Mouse (Mus musculus): Measurements from ENCODE around the gene Pabpn1. TPM values are rescaled to one million over a fixed set of nuclear protein-coding genes. Genes with fewer than 3 reads are reported as not detected.

The Pabpn1 gene
- polyA plus RNA-seq, 1 experiment from 2014 or later = 158 TPM

DNA sequence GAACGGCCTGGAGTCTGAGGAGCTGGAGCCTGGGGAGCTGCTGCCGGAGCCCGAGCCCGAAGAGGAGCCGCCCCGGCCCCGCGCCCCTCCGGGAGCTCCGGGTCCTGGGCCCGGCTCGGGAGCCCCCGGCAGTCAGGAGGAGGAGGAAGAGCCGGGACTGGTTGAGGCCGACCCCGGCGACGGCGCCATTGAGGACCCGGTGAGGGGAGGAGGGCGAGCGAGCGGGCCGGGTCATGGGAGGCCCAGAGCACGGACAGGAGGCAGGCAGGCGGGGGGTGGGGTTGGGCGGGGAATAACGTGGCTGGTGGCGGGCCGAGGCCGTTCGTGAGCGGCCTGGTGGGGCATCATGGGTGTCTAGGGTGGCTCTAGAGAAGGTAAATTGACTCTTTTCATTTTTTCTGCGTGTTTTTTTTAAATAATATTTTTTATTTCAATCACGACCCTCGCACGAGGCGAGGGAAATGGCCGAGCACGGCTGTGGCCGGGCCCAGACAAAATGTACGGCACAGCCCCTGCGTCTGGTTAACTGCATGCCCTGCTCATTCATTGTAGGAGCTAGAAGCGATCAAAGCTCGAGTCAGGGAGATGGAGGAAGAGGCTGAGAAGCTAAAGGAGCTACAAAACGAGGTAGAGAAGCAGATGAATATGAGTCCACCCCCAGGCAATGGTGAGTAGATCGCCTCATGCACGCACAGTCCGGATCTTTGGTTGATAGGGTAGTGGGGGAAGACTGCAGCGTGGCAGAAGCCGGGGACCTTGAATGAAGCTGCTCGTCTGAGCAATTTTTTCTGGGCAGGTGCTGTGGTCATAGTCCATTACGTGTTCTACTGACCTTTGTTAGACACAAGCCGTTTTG, 2.2 kb downstream of the Pabpn1 start:
- Histone ChIP-seq H3K9me3 (replicated peaks) (no peaks in the 10 kb centered on the region), H3K4me3 (replicated peaks) (peak overlapping the region; percentile 87), H3K27ac (replicated peaks) (peak overlapping the region; percentile 97), H3K36me3 (peaks cover 31% of the 10 kb centered on the region), H3K9ac (replicated peaks) (peak overlapping the region; percentile 99), H3K4me1 (peaks cover 24% of the 10 kb centered on the region), H3K4me2 (peak overlapping the region; percentile 68), H3K27me3 (replicated peaks) (no peaks in the 10 kb centered on the region)
- under 1% methylated on average over 51 of the region's 54 CpGs for WGBS
- peak; percentile 63 for ATAC-seq (ENCODE audit: low FRiP score)

- 74% methylated on average over 2 of the region's 2 CpGs for WGBS
Measured at GRCm38 (mm10) chr14:54897445-54897844, 5.1 kb downstream of the Pabpn1 start.

DNA sequence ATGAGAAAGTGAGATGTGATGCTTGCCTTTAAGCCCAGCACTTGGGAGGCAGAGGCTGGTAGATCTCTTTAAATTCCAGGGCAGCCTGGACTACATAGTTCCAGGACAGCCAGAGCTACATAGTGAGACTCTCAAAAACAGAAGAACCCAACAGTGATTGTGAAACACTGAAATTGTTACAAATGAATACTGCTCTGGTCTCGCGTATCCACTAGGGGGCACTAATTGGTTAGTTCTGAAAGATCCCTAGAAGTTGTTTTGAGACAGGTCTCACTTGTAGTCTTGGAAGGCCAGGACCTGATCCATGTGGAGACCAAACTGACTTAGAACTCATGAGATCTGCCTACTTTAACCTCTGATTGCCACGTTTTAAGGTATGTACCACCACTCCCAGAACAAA, 8.1 kb downstream of the Pabpn1 start:
- Histone ChIP-seq H3K36me3 (peaks cover 36% of the 10 kb centered on the region), H3K27ac (replicated peaks) (peak overlapping the region; percentile 46; the same call in 1 of the 2 replicates), H3K4me1 (peaks cover 18% of the 10 kb centered on the region), H3K9me3 (replicated peaks) (no peaks in the 10 kb centered on the region), H3K27me3 (replicated peaks) (no peaks in the 10 kb centered on the region), H3K4me3 (replicated peaks) (no peak overlapping the region), H3K9ac (replicated peaks) (no peak overlapping the region), H3K4me2 (no peak overlapping the region)
- peak; percentile 33; the same call in 1 of the 2 replicates for ATAC-seq (ENCODE audit: low FRiP score)
- under 1% methylated on average over 3 of the region's 3 CpGs for WGBS

More at GRCm38 (mm10) chr14:54897445-54897844, 5.1 kb downstream of the Pabpn1 start:
- Histone ChIP-seq H3K27me3 (replicated peaks) (no peaks in the 10 kb centered on the region), H3K4me2 (no peak overlapping the region), H3K4me1 (peaks cover 28% of the 10 kb centered on the region), H3K27ac (replicated peaks) (no peak overlapping the region), H3K36me3 (peaks cover 31% of the 10 kb centered on the region), H3K9me3 (replicated peaks) (no peaks in the 10 kb centered on the region), H3K9ac (replicated peaks) (0 out of 2 replicates have a peak overlapping the region, but pooled peaks have one; percentile 6), H3K4me3 (replicated peaks) (no peak overlapping the region)
- ATAC-seq (ENCODE audit: low FRiP score) = no peak

DNA sequence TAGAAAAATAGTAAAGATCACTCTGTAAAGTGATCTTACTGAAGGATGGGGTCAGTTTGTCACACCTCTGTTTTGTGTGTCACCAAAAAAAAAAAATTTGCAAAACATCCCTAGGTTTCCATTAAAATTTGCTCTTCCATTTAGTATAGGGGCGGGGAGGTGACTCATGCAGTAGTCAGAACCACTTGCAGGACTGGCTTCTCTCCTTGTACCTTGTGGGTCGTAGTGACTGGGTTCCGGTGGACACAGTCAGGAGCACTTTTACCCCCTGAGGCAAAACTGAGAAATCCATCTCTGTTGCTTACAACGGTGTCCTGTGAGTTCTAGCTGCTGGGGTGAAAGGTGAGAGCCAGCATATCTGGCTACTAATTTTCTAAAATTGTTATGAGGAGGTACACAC, 11.3 kb downstream of the Pabpn1 start:
- H3K4me1 ChIP-seq = peaks cover 17% of the 10 kb centered on the region
- 93% methylated on average over 4 of the region's 4 CpGs for WGBS
- H3K27ac ChIP-seq (replicated peaks) = no peak overlapping the region
- H3K4me3 ChIP-seq (replicated peaks) = no peak overlapping the region
- H3K27me3 ChIP-seq (replicated peaks) = no peaks in the 10 kb centered on the region
- H3K9ac ChIP-seq (replicated peaks) = no peak overlapping the region
- peaks cover 35% of the 10 kb centered on the region for H3K36me3 ChIP-seq
- no peak for ATAC-seq (ENCODE audit: low FRiP score)
- no peak overlapping the region for H3K4me2 ChIP-seq
- H3K9me3 ChIP-seq (replicated peaks) = no peaks in the 10 kb centered on the region

- Histone ChIP-seq H3K4me1 (peaks cover 53% of the 10 kb centered on the region), H3K27ac (replicated peaks) (no peak overlapping the region), H3K4me3 (replicated peaks) (no peak overlapping the region), H3K36me3 (peaks cover 31% of the 10 kb centered on the region), H3K9ac (replicated peaks) (0 out of 2 replicates have a peak overlapping the region, but pooled peaks have one; percentile 3), H3K4me2 (no peak overlapping the region), H3K27me3 (replicated peaks) (no peaks in the 10 kb centered on the region), H3K9me3 (replicated peaks) (no peaks in the 10 kb centered on the region)
- 84% methylated on average over 7 of the region's 7 CpGs for WGBS
- ATAC-seq (ENCODE audit: low FRiP score) = no peak
Measured at GRCm38 (mm10) chr14:54908682-54909081, 16.4 kb downstream of the Pabpn1 start.

GRCm38 (mm10) chr14:54912109-54912850, 20.0 kb downstream of the Pabpn1 start:
- Histone ChIP-seq H3K9ac (replicated peaks) (peak overlapping the region; percentile 100), H3K27ac (replicated peaks) (peak overlapping the region; percentile 94), H3K9me3 (replicated peaks) (no peaks in the 10 kb centered on the region), H3K4me1 (peaks cover 55% of the 10 kb centered on the region), H3K4me2 (peak overlapping the region; percentile 93), H3K4me3 (replicated peaks) (peak overlapping the region; percentile 91), H3K27me3 (replicated peaks) (no peaks in the 10 kb centered on the region), H3K36me3 (peaks cover 19% of the 10 kb centered on the region)
- 2% methylated on average over 65 of the region's 69 CpGs for WGBS
- peak; percentile 72 for ATAC-seq (ENCODE audit: low FRiP score)

GRCm38 (mm10) chr14:54912886-54913285, 20.6 kb downstream of the Pabpn1 start, which contains the start of gene Slc22a17:
Gene Slc22a17, minus strand, starts transcription at chr14:54913132.
- peak; percentile 96 for ATAC-seq (ENCODE audit: low FRiP score)
- Histone ChIP-seq H3K36me3 (peaks cover 15% of the 10 kb centered on the region), H3K4me1 (peaks cover 49% of the 10 kb centered on the region), H3K9ac (replicated peaks) (peak within 1 kb of the TSS; percentile 100), H3K27me3 (replicated peaks) (no peaks in the 10 kb centered on the region), H3K4me2 (peak within 1 kb of the TSS; percentile 93), H3K4me3 (replicated peaks) (peak within 1 kb of the TSS; percentile 91), H3K27ac (replicated peaks) (peak within 1 kb of the TSS; percentile 94), H3K9me3 (replicated peaks) (no peaks in the 10 kb centered on the region)
- WGBS = under 1% methylated on average over 27 of the region's 28 CpGs

DNA sequence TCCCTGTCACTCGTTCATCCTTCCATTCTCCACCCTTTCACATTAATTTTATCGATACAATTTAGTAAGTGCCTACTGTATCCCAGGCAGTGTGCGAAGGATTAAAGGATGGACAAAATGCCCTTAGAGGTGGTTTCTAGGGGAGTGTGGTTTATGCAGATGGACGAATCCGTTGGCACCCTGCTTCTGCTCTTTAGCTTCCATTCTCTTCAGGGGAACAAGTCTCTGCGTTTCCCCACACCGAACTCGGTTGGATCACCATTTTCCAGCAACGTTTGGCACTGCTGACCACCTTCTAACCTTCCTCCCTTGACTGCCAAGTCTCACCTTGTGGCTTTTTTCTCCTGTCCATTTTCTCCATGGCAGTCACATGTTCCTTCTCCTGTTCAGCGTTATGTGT, 21.0 kb downstream of the Pabpn1 start:
- H3K4me1 ChIP-seq = peaks cover 45% of the 10 kb centered on the region
- peak overlapping the region; percentile 100 for H3K9ac ChIP-seq (replicated peaks)
- WGBS = 13% methylated on average over 10 of the region's 10 CpGs
- no peaks in the 10 kb centered on the region for H3K9me3 ChIP-seq (replicated peaks)
- peaks cover 12% of the 10 kb centered on the region for H3K36me3 ChIP-seq
- peak overlapping the region; percentile 94 for H3K27ac ChIP-seq (replicated peaks)
- H3K27me3 ChIP-seq (replicated peaks) = no peaks in the 10 kb centered on the region
- ATAC-seq (ENCODE audit: low FRiP score) = peak; percentile 25
- peak overlapping the region; percentile 93 for H3K4me2 ChIP-seq
- H3K4me3 ChIP-seq (replicated peaks) = peak overlapping the region; percentile 91

DNA sequence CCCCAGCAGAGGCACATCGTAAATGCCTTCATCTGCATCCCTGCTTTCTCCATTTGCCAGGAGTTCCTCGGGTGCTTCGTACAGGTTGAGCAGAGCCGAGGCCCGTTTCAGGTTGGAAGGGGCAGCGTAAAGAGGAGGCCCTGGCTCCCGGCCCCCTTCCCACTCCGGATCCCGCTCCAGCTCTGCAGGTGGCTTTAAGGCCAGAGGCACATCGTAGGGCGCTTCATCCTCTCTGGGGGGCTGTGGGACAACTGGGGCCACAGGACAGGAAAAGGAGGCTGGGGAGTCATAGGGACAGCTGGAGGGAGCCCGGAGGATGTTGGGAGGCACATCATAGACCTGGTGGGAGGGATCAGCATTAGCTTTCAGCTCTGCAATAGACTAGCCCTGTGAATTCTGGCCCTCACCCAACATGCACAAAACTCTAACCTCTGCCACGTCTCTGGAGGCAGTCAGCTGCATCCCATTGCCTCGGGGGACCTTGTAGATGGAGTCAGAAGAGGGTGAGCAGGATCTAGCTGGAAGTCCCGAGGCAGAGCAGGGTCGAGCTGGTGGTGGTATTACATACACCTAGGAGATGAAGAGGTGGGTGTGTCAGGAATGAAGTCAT, 27.9 kb downstream of the Pabpn1 start:
- Histone ChIP-seq H3K4me1 (peaks cover 20% of the 10 kb centered on the region), H3K9ac (replicated peaks) (no peak overlapping the region), H3K27ac (replicated peaks) (no peak overlapping the region), H3K36me3 (peaks cover 28% of the 10 kb centered on the region), H3K9me3 (replicated peaks) (no peaks in the 10 kb centered on the region; the same call in 1 of the 2 replicates), H3K4me3 (replicated peaks) (no peak overlapping the region), H3K27me3 (replicated peaks) (no peaks in the 10 kb centered on the region), H3K4me2 (no peak overlapping the region)
- no peak for ATAC-seq (ENCODE audit: low FRiP score)
- WGBS = 94% methylated on average over 16 of the region's 16 CpGs

- H3K9ac ChIP-seq (replicated peaks) = peak overlapping the region; percentile 68
- H3K4me1 ChIP-seq = peaks cover 45% of the 10 kb centered on the region
- 0 out of 2 replicates have a peak, but pooled peaks cover 3% of the 10 kb centered on the region for H3K27me3 ChIP-seq (replicated peaks)
- WGBS = 13% methylated on average over 7 of the region's 7 CpGs
- peak overlapping the region; percentile 52 for H3K4me3 ChIP-seq (replicated peaks)
- H3K9me3 ChIP-seq (replicated peaks) = no peaks in the 10 kb centered on the region; the same call in 1 of the 2 replicates
- peak overlapping the region; percentile 88 for H3K27ac ChIP-seq (replicated peaks)
- ATAC-seq (ENCODE audit: low FRiP score) = peak; percentile 38
- peaks cover 9% of the 10 kb centered on the region; the same call in 1 of the 2 replicates for H3K36me3 ChIP-seq
- peak overlapping the region; percentile 97 for H3K4me2 ChIP-seq
Measured at GRCm38 (mm10) chr14:54924641-54925348, 32.5 kb downstream of the Pabpn1 start.

Data from neural tube, embryonic 15.5 days (tissue).